Mouse (Mus musculus): ENCODE measurements around the gene Arhgef18. TPM values are rescaled to one million over a fixed set of nuclear protein-coding genes. Genes with fewer than 3 reads are reported as not detected.

The Arhgef18 gene
- polyA plus RNA-seq, 1 experiment, result 67.7 TPM

- H3K9ac ChIP-seq (ENCODE audit: low read depth, poor library complexity, severe bottlenecking), result peak within 1 kb of the TSS; percentile 92
- TF ChIP-seq CTCF (IDR thresholded peaks at IDR 0.05; ENCODE audit: low read depth, low read length), result no peak
- peak; percentile 11 for TF ChIP-seq POLR2A (IDR thresholded peaks at IDR 0.05; ENCODE audit: insufficient read depth, low read length)
- no peaks in the 10 kb centered on the region for H3K4me1 ChIP-seq (ENCODE audit: control insufficient read depth, insufficient read depth, low read length)
- no peak within 1 kb of the TSS for H3K27ac ChIP-seq (ENCODE audit: insufficient read depth, low read length)
- H3K4me3 ChIP-seq (ENCODE audit: low read depth, low read length), result peak within 1 kb of the TSS; percentile 92
- no peaks in the 10 kb centered on the region for H3K9me3 ChIP-seq (replicated peaks; ENCODE audit: control insufficient read depth, insufficient read depth, low read length, poor library complexity, severe bottlenecking)
- no peaks in the 10 kb centered on the region for H3K36me3 ChIP-seq (ENCODE audit: control insufficient read depth, insufficient read depth, low read length, poor library complexity, severe bottlenecking)
- H3K27me3 ChIP-seq (ENCODE audit: control insufficient read depth, insufficient read depth, low read length, poor library complexity, severe bottlenecking), result no peaks in the 10 kb centered on the region
Observed at GRCm38 (mm10) chr8:3492901-3493844, 100.4 kb downstream of the Arhgef18 start, which contains the start of gene Zfp358. Gene Zfp358, plus strand, starts transcription at chr8:3493138.

GRCm38 (mm10) chr8:3493845-3494208 lies 101.0 kb downstream of the Arhgef18 start:
- Histone ChIP-seq H3K36me3 (ENCODE audit: control insufficient read depth, insufficient read depth, low read length, poor library complexity, severe bottlenecking) (no peaks in the 10 kb centered on the region), H3K4me3 (ENCODE audit: low read depth, low read length) (peak overlapping the region; percentile 25; the same call in 1 of the 2 replicates), H3K9me3 (replicated peaks; ENCODE audit: control insufficient read depth, insufficient read depth, low read length, poor library complexity, severe bottlenecking) (no peaks in the 10 kb centered on the region), H3K4me1 (ENCODE audit: control insufficient read depth, insufficient read depth, low read length) (no peaks in the 10 kb centered on the region), H3K9ac (ENCODE audit: low read depth, poor library complexity, severe bottlenecking) (peak overlapping the region; percentile 92), H3K27me3 (ENCODE audit: control insufficient read depth, insufficient read depth, low read length, poor library complexity, severe bottlenecking) (no peaks in the 10 kb centered on the region), H3K27ac (ENCODE audit: insufficient read depth, low read length) (no peak overlapping the region)
- TF ChIP-seq POLR2A (IDR thresholded peaks at IDR 0.05; ENCODE audit: insufficient read depth, low read length) (no peak), CTCF (IDR thresholded peaks at IDR 0.05; ENCODE audit: low read depth, low read length) (no peak), EP300 (IDR thresholded peaks at IDR 0.05; ENCODE audit: insufficient read depth, low read depth, low read length) (no peak)

- Histone ChIP-seq H3K27me3 (ENCODE audit: control insufficient read depth, insufficient read depth, low read length, poor library complexity, severe bottlenecking) (no peaks in the 10 kb centered on the region), H3K36me3 (ENCODE audit: control insufficient read depth, insufficient read depth, low read length, poor library complexity, severe bottlenecking) (no peaks in the 10 kb centered on the region), H3K27ac (ENCODE audit: insufficient read depth, low read length) (no peak overlapping the region), H3K4me1 (ENCODE audit: control insufficient read depth, insufficient read depth, low read length) (no peaks in the 10 kb centered on the region), H3K9me3 (replicated peaks; ENCODE audit: control insufficient read depth, insufficient read depth, low read length, poor library complexity, severe bottlenecking) (no peaks in the 10 kb centered on the region), H3K4me3 (ENCODE audit: low read depth, low read length) (peak overlapping the region; percentile 55), H3K9ac (ENCODE audit: low read depth, poor library complexity, severe bottlenecking) (peak overlapping the region; percentile 30)
- TF ChIP-seq POLR2A (IDR thresholded peaks at IDR 0.05; ENCODE audit: insufficient read depth, low read length) (no peak), EP300 (IDR thresholded peaks at IDR 0.05; ENCODE audit: insufficient read depth, low read depth, low read length) (no peak), CTCF (IDR thresholded peaks at IDR 0.05; ENCODE audit: low read depth, low read length) (no peak)
Observed at GRCm38 (mm10) chr8:3495578-3496427, 103.0 kb downstream of the Arhgef18 start.

- Histone ChIP-seq H3K4me1 (ENCODE audit: control insufficient read depth, insufficient read depth, low read length) (no peaks in the 10 kb centered on the region), H3K36me3 (ENCODE audit: control insufficient read depth, insufficient read depth, low read length, poor library complexity, severe bottlenecking) (no peaks in the 10 kb centered on the region), H3K9me3 (replicated peaks; ENCODE audit: control insufficient read depth, insufficient read depth, low read length, poor library complexity, severe bottlenecking) (no peaks in the 10 kb centered on the region), H3K4me3 (ENCODE audit: low read depth, low read length) (peak overlapping the region; percentile 55), H3K27ac (ENCODE audit: insufficient read depth, low read length) (no peak overlapping the region), H3K9ac (ENCODE audit: low read depth, poor library complexity, severe bottlenecking) (peak overlapping the region; percentile 30), H3K27me3 (ENCODE audit: control insufficient read depth, insufficient read depth, low read length, poor library complexity, severe bottlenecking) (no peaks in the 10 kb centered on the region)
- no peak for TF ChIP-seq POLR2A (IDR thresholded peaks at IDR 0.05; ENCODE audit: insufficient read depth, low read length)
- no peak for TF ChIP-seq CTCF (IDR thresholded peaks at IDR 0.05; ENCODE audit: low read depth, low read length)
Observed at GRCm38 (mm10) chr8:3496428-3496748, 103.6 kb downstream of the Arhgef18 start.

GRCm38 (mm10) chr8:3498583-3498982 lies 105.8 kb downstream of the Arhgef18 start:
- no peak for TF ChIP-seq POLR2A (IDR thresholded peaks at IDR 0.05; ENCODE audit: insufficient read depth, low read length)
- no peak for TF ChIP-seq CTCF (IDR thresholded peaks at IDR 0.05; ENCODE audit: low read depth, low read length)
- TF ChIP-seq EP300 (IDR thresholded peaks at IDR 0.05; ENCODE audit: insufficient read depth, low read depth, low read length), result no peak
- Histone ChIP-seq H3K4me1 (ENCODE audit: control insufficient read depth, insufficient read depth, low read length) (no peaks in the 10 kb centered on the region), H3K36me3 (ENCODE audit: control insufficient read depth, insufficient read depth, low read length, poor library complexity, severe bottlenecking) (no peaks in the 10 kb centered on the region; the same call in 1 of the 2 replicates), H3K27ac (ENCODE audit: insufficient read depth, low read length) (no peak overlapping the region), H3K9ac (ENCODE audit: low read depth, poor library complexity, severe bottlenecking) (no peak overlapping the region), H3K27me3 (ENCODE audit: control insufficient read depth, insufficient read depth, low read length, poor library complexity, severe bottlenecking) (no peaks in the 10 kb centered on the region), H3K4me3 (ENCODE audit: low read depth, low read length) (no peak overlapping the region), H3K9me3 (replicated peaks; ENCODE audit: control insufficient read depth, insufficient read depth, low read length, poor library complexity, severe bottlenecking) (no peaks in the 10 kb centered on the region)
